Mouse (Mus musculus) liver, embryonic 14.5 days (tissue): ENCODE data around the gene Gadd45a. TPM values are rescaled to one million over a fixed set of nuclear protein-coding genes. Genes with fewer than 3 reads are reported as not detected.
"Not testable (repeated sequence)": the region's sequence is repeated elsewhere in the genome, so short reads cannot be mapped to it uniquely, and the experiment has no call there.

Experiments used
- ATAC-seq: fragments of 200-750 bp; cut with Nextera tagmentation; 2 replicates; pipeline ENCODE4 v1.8.0; 2017; ENCODE audit warnings: moderate number of reproducible peaks, mild to moderate bottlenecking, moderate library complexity; ENCODE audit not compliant: insufficient read depth
- DNase-seq, 3 experiments: peaks; one replicate each; pipeline ENCODE4 v3.0.0-alpha.2; 2012 to 2013; ENCODE audit warnings: low read depth in 3 of 3, low spot score in 3 of 3
- H3K27ac ChIP-seq: fragments of 300-500 bp; sonication (generic); 2 replicates; pipeline ENCODE4 v1.5.1; 2014; ENCODE audit warnings: moderate library complexity, mild to moderate bottlenecking, control low read depth, inconsistent platforms
- H3K27me3 ChIP-seq: fragments of 300-500 bp; sonication (generic); 2 replicates; pipeline ENCODE4 v1.6.1; 2014; ENCODE audit warnings: mild to moderate bottlenecking, low read length, moderate library complexity; ENCODE audit not compliant: control insufficient read depth, insufficient read depth
- H3K36me3 ChIP-seq: fragments of 300-500 bp; sonication (generic); replicated peaks from 2 replicates; pipeline ENCODE4 v1.6.1; 2014; ENCODE audit warnings: low read depth; ENCODE audit not compliant: control insufficient read depth, insufficient read depth
- H3K4me1 ChIP-seq, 2 experiments: fragments of 200-500 bp in 1 of 2; fragments of 300-500 bp in 1 of 2; sonication (generic) in 1 of 2; replicated peaks; 2 replicates each; pipeline ENCODE4 v1.6.1; 2012 to 2014; ENCODE audit warnings: antibody characterized with exemption in 1 of 2, inconsistent platforms in 1 of 2, low read length in 1 of 2; ENCODE audit not compliant: control insufficient read depth in 2 of 2, insufficient read depth in 2 of 2
- H3K4me2 ChIP-seq: fragments of 300-500 bp; sonication (generic); 2 replicates; pipeline ENCODE4 v1.6.1; 2014; ENCODE audit warnings: low read depth, mild to moderate bottlenecking, control low read depth, moderate library complexity
- H3K4me3 ChIP-seq, 2 experiments: fragments of 200-500 bp in 1 of 2; fragments of 300-500 bp in 1 of 2; sonication (generic) in 1 of 2; 2 replicates each; pipeline ENCODE4 v1.5.1; 2012 to 2014; ENCODE audit warnings: low read depth in 2 of 2, low read length in 2 of 2, mild to moderate bottlenecking in 2 of 2, control low read depth in 1 of 2, inconsistent platforms in 1 of 2, moderate library complexity in 1 of 2; ENCODE audit not compliant: insufficient read depth in 1 of 2
- H3K9ac ChIP-seq: fragments of 300-500 bp; sonication (generic); replicated peaks from 2 replicates; pipeline ENCODE4 v1.6.1; 2014; ENCODE audit warnings: mild to moderate bottlenecking, control low read depth, moderate library complexity
- H3K9me3 ChIP-seq: fragments of 300-500 bp; sonication (generic); 2 replicates; pipeline ENCODE4 v1.6.1; 2016; ENCODE audit warnings: low read length, mixed read lengths; ENCODE audit not compliant: control insufficient read depth
- CTCF ChIP-seq: IDR thresholded peaks from 2 replicates; pipeline ENCODE4 v1.5.1; 2016; ENCODE audit warnings: antibody characterized with exemption, low read depth, control low read depth
- EP300 ChIP-seq: IDR thresholded peaks from 2 replicates; pipeline ENCODE4 v1.6.1; 2016; ENCODE audit warnings: antibody characterized with exemption, low read depth
- WGBS: fragments of 180-500 bp; shearing (Covaris S2); extraction: QIAGEN DNeasy Blood & Tissue Kit; methylation state at CpG from one replicate; pipeline ENCODE4 v1.1.7; 2014; ENCODE audit not compliant: insufficient replicate concordance; 5-methylcytosine and 5-hydroxymethylcytosine counted together
- polyA plus RNA-seq, 2 experiments: library from polyadenylated mRNA; depleted of rRNA in 1 of 2; stranded (reverse) in 1 of 2; unstranded in 1 of 2; fragments of >200 nt; fragmentation: Nextera tagmentation in 1 of 2; extraction: Ambion mirVana in 1 of 2; gene quantifications; 2 replicates each; pipeline versions ENCODE4 v1.2.1 to v1.2.3; 2012 to 2014

The Gadd45a gene
- polyA plus RNA-seq, 2 experiments: 49.8 to 90.4 TPM

- peaks cover 14 to 24% of the 10 kb centered on the region in 2 experiments for H3K4me1 ChIP-seq
- peak overlapping the region; percentile 99 for H3K27ac ChIP-seq
- no peaks in the 10 kb centered on the region for H3K9me3 ChIP-seq
- peak overlapping the region; percentile 85 for H3K4me2 ChIP-seq
- no peaks in the 10 kb centered on the region for H3K27me3 ChIP-seq
- DNase-seq (no peak), ATAC-seq (no peak)
- peaks cover 18% of the 10 kb centered on the region for H3K36me3 ChIP-seq
- TF ChIP-seq EP300 (no peak), CTCF (no peak)
- peak overlapping the region in 1 of 2 experiments; percentile 40; a peak in 2 of 4 replicates for H3K4me3 ChIP-seq
- WGBS: 58% methylated on average over 4 of the region's 4 CpGs
- H3K9ac ChIP-seq: peak overlapping the region; percentile 86
These were observed 3.7 kb downstream of the Gadd45a start for GRCm38 (mm10) chr6:67033604-67034003.

- not testable (repeated sequence) for H3K4me2 ChIP-seq, H3K27ac ChIP-seq, DNase-seq, H3K9me3 ChIP-seq, H3K9ac ChIP-seq, ATAC-seq, H3K4me3 ChIP-seq, H3K27me3 ChIP-seq
- 90% methylated on average over 3 of the region's 4 CpGs for WGBS
- Histone ChIP-seq H3K4me1 (peaks cover 14 to 27% of the 10 kb centered on the region in 2 experiments), H3K36me3 (peaks cover 18% of the 10 kb centered on the region)
These were observed 4.3 kb downstream of the Gadd45a start for GRCm38 (mm10) chr6:67032972-67033371.

GRCm38 (mm10) chr6:67032551-67032950, 4.7 kb downstream of the Gadd45a start:
- H3K27me3 ChIP-seq, ATAC-seq, H3K9me3 ChIP-seq, H3K4me3 ChIP-seq, H3K9ac ChIP-seq, DNase-seq, H3K4me2 ChIP-seq, H3K27ac ChIP-seq: not testable (repeated sequence)
- Histone ChIP-seq H3K36me3 (peaks cover 18% of the 10 kb centered on the region), H3K4me1 (peaks cover 10 to 26% of the 10 kb centered on the region in 2 experiments)

- no peak for DNase-seq
- WGBS: 79% methylated on average over 5 of the region's 5 CpGs
- TF ChIP-seq EP300: no peak
These were observed 6.4 kb downstream of the Gadd45a start for GRCm38 (mm10) chr6:67030846-67031245.

GRCm38 (mm10) chr6:67030416-67030815, 6.8 kb downstream of the Gadd45a start:
- DNase-seq (no peak), ATAC-seq (no peak)
- Histone ChIP-seq H3K4me3 (no peak overlapping the region), H3K36me3 (peaks cover 14% of the 10 kb centered on the region), H3K9ac (no peak overlapping the region), H3K4me2 (no peak overlapping the region), H3K9me3 (no peaks in the 10 kb centered on the region), H3K4me1 (peaks cover 10 to 28% of the 10 kb centered on the region in 2 experiments), H3K27me3 (no peaks in the 10 kb centered on the region), H3K27ac (no peak overlapping the region)
- no peak for TF ChIP-seq EP300
- no peak for TF ChIP-seq CTCF
- WGBS: 61% methylated on average over 2 of the region's 2 CpGs

More at GRCm38 (mm10) chr6:67030846-67031245, 6.4 kb downstream of the Gadd45a start:
- no peaks in the 10 kb centered on the region for H3K27me3 ChIP-seq
- no peak overlapping the region for H3K9ac ChIP-seq
- H3K27ac ChIP-seq: no peak overlapping the region
- peaks cover 10 to 28% of the 10 kb centered on the region in 2 experiments for H3K4me1 ChIP-seq
- H3K4me2 ChIP-seq: no peak overlapping the region
- no peaks in the 10 kb centered on the region for H3K9me3 ChIP-seq
- peaks cover 18% of the 10 kb centered on the region for H3K36me3 ChIP-seq
- no peak overlapping the region for H3K4me3 ChIP-seq
- no peak for ATAC-seq
